Mouse (Mus musculus) left cerebral cortex, adult 18-20 months (tissue): ENCODE measurements around the gene Cyp4f40. TPM values are rescaled to one million over a fixed set of nuclear protein-coding genes. Genes with fewer than 3 reads are reported as not detected.
"Not testable (repeated sequence)": the region's sequence is repeated elsewhere in the genome, so short reads cannot be mapped to it uniquely, and the experiment has no call there.

Experiments
- DNase-seq, 2 experiments: peaks; one replicate each; pipeline ENCODE4 v3.0.0; 2021 to 2022; ENCODE audit warnings: low spot score in 2 of 2, mixed read lengths in 1 of 2
- long read RNA-seq, 2 experiments: library from polyadenylated mRNA; stranded (forward); transcript quantifications; one replicate each; pipeline ENCODE4 v2.0.0; 2021
- total RNA-seq, 2 experiments: library from RNA; stranded (reverse); gene quantifications; 2 replicates each; pipeline ENCODE4 v1.2.3; 2021

Cyp4f40 gene
- total RNA-seq: not detected
- long read RNA-seq, experiment 1: 0 reads
- long read RNA-seq, experiment 2: 0 reads

DNA sequence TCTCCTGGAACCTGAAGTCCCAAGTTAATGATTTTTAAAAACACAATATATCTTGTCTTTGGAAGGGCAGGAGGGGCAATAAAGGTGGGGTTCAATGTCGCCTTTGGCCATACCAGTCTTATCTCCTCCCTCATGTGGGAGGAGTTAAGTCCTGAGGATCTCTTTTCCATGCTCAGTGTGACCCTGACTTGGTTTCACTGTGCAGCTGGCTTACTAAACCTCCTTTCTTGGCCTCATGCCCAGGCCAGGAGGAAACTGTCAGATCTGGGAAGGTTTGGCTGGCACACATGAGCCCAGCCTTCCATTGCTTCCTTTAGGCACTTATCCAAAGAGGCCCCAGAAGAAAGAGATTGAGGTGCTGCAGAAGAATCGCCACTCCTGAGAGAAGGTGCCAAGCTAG lies at the start of gene Cyp4f40:
Gene Cyp4f40 (plus strand): TSS at position 189 of the 400 bp plus-strand sequence.
- DNase-seq: peak in 1 of 2 experiments; percentile 3

DNA sequence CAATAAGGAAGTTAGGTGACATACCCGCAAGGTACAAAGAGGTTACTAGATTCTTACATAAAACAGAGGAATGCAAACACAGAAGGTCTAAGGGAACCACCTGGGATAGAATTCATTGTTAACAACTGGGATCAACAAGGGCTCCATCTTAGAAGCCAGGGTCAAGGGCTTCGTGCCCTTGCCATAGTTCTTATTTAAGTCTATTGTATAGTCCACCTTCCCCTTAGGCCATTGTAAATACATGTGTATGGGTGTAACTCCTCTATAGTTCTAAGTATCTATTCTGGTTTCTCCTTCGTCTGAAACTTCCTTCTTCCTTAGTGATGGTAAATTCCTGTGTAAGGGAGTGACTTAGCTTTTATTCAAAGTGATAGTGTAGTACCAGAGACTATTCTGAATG lies 48.5 kb upstream of the Cyp4f40 start:
- not testable (repeated sequence) for DNase-seq

DNA sequence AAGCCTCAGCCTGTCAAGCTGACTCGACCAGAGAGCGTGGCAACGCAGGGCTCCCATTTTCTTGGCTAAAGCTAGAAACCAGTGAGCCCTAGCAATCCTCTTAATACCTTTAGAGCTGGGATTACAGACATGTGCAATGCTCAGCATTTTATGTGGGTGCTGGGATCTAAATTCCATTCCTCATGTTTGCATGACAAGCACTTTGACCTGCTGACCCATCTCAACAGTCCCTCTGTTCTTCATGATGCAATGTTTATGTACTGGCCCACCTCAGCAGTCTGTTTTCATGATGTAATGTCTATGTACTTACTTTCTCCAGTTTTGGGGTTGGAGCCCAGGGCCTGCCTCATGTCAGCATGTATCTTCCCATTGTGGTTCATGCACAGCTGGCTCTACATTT lies 47.8 kb upstream of the Cyp4f40 start:
- DNase-seq: no peak

DNA sequence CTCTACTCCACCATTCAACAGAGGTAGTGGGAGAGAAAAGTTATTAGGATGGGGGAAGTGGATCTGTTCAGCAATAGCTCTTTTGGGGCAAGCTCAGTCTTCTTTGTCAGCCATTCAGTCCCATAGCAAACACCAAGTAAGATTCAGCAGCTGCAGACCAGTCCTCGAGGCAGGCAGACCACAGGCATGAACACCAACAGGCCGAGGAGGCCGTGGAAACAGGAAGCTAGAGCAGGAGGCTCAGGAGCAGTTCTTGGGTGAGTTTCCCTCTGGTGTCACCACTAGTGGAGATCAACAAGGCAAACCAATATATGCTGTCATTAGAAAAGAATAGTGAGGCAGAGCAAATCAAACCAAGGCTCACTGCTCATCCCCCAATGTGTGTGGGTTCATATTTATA lies 46.3 kb upstream of the Cyp4f40 start:
- DNase-seq: no peak

DNA sequence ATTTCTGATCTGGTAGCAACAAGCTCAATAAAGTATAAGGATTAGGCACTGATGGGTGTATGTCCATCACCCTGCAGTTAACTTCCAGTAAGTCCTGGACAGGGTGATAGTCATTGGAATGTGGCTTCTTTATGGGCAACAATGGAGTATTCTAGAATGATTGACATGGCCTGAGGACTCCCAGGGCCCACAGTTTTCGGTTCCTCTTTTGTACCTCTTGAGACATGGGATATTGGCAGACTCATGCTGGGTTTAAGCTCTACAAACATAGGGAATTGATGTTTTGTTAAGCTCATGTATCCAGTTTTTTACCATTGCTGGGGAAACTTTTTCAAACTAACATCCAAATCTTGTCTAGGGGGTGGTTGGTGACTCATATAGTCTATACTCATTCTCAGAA lies 41.4 kb upstream of the Cyp4f40 start:
- DNase-seq: no peak

DNA sequence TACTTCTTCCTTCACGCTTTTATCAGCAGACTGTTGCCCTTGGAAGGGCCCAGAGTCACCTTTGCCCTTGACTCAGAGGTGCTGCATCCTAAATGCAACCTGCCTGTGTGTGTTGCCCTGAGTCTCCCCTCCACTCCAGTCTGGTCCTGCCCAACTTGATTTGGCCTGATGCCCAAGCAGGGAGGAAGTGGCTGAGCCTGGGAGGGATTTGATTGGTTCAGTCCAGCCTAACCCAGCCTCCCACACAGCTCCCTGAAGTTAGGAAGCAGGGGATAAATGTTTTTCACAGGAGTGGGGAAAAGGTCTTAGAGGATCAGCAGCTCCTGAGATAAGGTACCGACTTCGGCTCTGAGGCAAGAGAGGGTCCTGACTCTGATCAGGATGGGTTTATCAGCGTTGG lies 37.7 kb upstream of the Cyp4f40 start, which contains the start of gene Cyp4f37:
Gene Cyp4f37 (plus strand): TSS at position 292 of the 400 bp plus-strand sequence.
- not testable (repeated sequence) for DNase-seq

DNA sequence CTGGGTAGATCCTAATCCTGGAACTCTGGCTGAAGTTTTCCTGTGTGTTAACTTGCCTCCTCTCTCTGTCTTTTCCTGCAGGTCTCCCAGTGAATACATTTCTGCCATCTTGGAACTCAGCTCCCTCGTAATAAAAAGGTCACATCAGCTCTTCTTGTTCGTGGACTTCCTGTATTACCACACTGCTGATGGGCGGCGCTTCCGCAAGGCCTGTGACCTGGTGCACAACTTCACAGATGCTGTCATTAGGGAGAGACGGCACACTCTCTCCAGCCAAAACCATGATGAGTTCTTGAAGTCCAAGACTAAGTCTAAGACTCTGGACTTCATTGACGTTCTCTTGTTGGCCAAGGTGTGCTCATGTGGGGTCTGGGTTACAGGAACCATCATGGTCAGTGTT lies 29.0 kb upstream of the Cyp4f40 start:
- DNase-seq: not testable (repeated sequence)

DNA sequence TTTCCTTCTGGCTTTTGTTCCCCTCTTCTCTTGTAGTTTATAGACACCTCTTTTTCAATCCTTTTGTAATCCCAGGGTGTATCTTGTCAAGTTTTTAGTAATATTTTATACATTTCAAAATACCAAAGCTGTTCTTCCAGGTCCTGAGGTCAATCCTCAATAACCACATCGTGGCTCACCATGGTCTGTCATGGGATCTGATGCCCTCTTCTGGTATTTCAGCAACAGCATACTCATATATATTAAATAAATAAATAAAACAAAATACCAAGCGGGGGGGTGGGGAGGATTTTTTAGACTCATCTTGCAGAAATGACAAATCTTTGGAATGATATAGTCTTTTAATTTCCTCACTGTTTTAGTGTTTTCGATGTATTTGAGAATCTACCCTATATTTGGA lies 26.8 kb upstream of the Cyp4f40 start:
- DNase-seq: no peak

DNA sequence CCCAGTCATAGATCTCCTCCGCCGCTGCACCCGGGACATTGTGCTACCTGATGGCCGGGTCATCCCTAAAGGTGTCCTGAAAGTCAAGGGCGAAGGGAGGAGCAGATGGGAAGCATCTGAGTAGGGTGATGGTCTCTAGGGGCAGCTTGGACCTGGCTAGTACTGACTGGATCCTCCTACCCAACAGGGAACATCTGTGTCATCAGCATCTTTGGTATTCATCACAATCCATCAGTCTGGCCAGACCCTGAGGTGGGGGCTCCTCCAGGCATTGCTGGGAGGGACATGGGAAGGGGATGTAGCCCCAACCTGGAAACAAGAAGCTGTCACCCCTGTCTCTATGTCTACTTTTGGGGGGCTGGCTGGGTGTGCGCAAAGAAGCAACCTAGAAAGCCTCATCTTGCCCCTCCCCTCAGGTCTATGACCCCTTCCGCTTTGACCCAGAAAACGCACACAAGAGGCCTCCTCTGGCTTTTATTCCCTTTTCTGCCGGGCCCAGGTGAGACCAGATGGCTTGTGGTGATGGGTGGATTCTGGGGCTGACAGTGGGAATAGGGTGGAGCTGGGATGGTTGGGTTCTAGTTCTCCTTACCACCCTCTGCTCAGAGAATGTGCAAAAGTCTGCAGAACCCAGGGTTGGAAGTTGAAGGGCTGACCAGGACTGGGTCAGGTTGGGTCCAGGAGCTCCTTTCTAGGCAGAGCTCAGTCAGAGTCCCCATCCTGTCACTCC lies 24.3 kb upstream of the Cyp4f40 start:
- not testable (repeated sequence) for DNase-seq

DNA sequence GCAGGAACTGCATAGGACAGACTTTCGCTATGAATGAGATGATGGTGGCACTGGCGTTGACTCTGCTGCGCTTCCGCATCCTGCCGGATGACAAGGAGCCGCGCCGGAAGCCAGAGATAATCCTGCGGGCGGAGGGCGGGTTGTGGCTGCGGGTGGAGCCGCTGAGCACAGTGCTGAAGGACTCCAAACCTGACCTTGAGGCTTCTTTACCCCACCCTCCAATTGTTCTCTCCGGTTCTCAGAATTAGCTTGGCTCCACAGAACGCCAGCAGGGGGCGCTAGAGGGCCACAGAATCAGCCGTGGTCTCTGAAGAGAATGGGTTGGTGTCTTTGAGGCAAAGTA lies 23.8 kb upstream of the Cyp4f40 start:
- DNase-seq: peak; percentile 87 to 89

DNA sequence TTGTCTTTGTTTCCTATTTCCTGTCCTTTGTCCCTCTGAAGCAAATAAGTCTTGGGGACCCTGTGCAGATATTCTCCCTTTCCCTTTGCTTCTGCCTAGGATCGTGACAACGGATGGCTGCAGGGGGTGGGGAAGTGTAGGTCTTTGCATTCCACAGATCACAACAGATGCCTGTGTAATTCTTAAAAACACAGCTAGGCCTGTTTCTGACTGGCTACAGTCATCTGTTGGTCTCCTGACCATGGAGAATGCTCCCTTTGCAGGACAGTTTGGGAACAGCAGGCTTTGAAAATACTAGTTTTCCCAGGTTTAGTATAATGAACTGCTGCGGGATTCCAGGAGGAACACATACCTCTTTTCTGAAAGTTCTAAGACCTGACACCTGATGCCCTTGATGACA lies 22.4 kb upstream of the Cyp4f40 start:
- no peak for DNase-seq

DNA sequence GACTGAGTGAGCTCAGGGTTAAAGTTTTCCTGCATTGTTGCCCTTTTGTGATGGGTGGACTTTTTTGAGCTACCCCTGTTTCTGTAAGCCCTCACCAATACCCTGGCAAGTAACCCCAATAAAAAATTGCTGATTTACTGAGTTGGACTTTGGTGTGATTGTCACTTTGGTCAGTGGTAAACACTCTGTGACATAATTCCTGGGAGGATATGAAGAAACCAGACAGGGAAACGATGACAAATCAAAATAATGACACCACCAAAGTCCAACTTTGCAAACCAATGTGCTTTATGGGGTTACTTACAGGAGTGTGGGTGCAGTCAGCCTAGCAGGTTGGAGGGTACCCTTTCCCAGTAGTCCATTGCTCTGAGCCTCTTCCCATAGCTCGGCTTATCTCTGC lies 21.5 kb upstream of the Cyp4f40 start:
- no peak for DNase-seq

DNA sequence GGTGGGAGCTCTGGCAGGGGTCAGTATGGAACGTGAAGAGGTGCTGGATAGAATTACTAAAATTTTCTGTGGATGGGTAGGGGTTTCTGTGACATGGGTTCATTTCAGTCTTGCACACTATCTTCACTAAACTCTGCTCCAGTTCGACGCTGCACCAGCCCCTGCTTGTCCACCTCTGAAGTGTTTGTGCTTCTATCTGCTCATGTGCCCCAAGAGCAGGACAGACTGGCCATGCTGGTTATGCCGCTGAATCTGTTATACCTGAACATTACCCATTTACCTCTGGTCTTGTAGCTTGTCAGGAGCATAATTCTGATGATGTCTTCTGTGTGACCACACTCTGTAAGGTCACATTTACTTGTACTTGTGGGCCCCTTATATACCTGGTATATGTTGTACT lies 12.1 kb upstream of the Cyp4f40 start:
- no peak for DNase-seq

DNA sequence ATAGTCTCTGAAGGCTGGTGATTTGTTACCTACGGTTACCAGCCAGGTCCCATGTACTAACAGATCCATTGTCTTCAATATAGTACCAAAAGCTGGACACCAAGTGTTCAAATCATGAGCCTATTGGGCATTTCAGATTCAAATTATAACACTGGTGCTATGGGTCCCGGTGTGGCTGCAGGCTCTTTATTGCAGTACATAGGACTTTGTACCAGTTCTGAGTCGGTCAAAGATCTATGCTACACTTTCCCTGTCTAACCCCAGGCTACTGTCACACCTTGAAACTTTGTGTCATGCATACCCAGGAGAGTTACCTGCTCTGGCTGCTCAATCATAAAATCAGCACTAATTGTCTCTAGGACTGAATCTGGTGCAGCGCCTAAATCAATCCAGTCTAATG lies 4.8 kb upstream of the Cyp4f40 start:
- no peak for DNase-seq

DNA sequence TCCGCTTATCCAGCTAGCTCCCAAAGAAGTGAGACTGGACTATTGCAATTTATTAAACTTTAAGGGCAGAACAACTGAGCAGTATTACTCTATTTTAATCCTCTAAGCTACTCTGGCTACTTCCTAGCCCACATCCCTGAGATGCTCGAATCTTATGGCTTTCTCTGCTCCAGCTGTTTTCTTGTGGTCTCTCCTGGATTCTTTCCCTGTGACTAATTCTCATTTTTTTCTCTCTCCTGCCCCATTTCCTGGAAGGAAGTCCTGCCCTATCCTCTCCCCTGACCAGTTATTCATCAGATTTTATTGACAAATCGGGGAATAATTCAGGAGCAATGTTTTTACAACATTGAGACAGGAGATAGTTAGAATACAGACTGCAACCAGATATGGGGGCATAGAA lies 1.7 kb upstream of the Cyp4f40 start:
- no peak for DNase-seq

DNA sequence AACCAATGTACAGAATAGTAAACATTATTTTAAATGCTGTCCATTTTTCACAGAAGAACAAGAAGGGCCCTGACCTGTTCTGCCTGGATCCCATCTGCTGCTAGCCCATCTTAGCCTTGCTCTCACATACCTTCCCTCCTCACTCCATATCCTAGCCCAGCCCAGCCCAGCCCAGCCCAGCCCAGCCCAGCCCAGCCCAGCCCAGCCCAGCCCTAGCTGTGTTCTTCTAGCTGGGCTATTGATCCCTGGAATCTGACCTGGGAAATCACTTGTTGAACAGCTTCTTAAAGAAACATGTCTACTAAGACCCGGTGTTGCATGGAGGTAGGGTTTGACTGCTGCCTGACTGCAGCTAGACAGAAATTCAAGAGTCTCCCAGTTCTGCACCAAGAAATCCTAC lies 454 bp upstream of the Cyp4f40 start:
- DNase-seq: no peak

DNA sequence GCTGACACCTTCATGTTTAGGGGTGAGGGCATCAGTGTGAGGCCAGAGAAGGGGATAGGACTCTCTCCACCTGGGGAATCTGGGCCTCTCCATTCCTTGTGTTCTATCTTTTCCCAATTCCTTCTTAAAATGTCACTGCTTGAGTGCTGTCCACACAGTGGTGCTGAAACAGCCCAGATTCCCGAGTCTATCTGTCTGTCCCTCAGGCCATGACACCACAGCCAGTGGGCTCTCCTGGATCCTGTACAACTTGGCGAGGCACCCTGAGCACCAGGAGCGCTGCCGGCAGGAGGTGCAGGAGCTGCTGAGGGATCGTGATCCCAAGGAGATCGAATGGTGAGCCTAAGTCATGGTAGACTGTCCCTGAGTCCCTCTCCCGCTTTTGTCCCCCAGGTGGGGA lies 15.3 kb downstream of the Cyp4f40 start:
- no peak for DNase-seq

DNA sequence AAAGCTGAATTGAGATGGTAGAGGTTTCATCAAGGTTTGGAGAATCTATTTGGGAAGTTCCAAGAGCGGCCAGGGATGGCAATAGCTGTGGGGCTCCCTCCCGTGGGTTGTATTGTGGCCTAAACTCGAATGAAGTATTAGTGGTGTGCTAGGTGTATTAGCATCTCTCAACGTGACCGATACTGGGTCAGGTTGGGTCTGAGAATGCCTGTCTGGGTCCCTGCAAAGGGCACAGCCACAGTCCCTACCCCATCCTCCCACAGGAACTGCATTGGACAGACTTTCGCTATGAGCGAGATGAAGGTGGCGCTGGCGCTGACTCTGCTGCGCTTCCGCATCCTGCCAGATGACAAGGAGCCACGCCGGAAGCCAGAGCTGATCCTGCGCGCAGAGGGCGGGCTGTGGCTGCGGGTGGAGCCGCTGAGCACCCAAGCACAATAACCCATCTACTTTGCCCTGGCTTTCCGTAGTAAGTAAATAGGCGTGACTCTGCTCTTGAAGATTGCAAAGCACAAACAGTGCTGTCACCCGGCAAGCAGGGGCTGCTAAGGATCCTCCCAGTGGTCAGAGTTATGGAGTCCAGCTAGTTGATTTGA lies 17.4 kb downstream of the Cyp4f40 start:
- DNase-seq: no peak

DNA sequence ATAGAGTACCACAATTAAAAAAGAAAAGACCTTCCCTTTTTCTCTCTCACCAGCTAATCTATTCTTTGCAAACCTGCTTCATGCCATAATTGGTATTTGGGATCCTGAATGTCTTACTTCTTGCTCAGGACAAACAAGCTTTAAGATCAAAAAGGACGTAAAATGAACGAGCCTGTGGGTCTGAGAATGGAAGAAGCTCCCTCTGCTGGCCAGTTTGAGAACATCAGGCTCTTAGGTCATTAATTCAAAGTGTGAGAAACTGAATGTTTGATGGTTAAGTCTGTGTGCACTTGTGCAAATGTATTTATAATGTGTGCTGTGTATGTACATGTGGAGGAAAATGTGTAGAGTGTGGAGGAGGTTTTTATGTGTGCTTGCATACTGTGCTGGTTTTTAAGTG lies 21.7 kb downstream of the Cyp4f40 start:
- DNase-seq: peak; percentile 8 to 40

DNA sequence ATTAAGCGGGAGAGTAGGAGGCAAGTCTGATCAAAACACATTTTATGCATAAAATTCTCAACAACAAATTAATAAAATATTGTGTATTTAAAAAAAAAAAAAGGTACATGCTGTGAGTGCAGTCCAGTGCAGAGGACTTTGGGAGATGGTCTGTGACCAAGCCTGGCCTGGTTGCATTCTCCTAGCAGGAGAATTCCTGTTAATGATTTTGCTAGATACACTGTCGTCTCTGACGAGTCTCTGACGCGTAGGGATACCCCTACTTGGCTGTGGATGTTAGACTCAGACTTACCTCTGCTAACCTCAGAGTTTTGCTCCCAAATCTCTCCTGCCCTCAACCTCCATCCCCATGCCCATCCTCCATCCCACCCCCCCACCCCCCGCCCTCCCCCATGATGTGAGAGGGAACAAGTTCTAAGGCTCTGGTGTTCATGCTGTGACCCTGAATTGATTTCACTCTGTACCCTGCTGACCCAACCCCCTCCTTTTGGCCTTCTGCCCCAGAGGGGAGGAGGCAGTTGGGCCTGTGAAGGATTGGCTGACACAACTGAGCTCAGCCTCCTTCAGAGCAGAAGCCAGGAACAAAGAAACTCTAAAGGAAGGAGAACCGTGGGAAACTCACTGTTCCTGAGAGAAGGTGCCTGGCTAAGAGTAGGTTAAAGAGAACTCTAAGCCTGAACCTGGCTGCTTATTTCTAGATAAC lies 26.5 kb downstream of the Cyp4f40 start, which contains the start of gene Cyp4f15:
Gene Cyp4f15 (plus strand): TSS at position 580 of the 703 bp plus-strand sequence.
- DNase-seq: peak; percentile 22 to 40

DNA sequence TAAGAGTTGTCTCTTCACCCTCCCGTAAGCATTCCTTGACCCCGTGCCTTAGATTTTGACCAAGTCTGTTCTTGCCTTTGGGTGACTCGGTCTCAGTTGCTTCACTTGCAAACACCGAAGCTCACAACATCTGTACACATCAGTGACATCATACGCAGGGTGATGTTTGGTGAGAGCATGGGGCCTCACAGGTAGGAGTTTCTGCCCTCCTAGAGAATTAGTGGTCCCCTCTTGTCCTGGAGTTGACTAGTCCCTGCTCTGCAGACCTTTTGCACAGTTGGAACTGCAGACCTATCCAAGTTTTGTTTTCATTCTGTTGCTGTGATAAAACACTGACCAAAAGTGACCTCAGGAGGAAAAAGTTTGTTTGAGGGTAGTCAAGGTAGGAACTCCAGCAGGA lies 28.0 kb downstream of the Cyp4f40 start:
- no peak for DNase-seq

DNA sequence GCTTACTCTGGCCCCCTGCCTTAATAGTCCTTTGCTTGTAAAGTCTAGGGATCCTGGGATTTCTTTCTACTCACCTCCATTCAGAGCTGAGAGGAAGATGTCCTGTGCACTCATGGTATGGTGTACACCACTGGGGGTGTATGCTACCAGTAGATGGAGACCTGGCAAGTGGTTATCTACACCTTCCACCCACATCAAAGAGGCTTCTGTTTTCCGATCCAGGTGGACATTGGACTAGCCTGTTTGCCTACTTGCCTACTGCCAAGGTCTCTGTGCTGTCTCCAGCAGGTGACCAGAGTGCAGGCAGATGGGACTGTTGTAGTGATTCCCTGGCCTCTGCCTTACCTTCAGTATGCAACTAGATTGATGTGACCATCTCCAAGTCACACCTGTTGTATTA lies 32.3 kb downstream of the Cyp4f40 start:
- no peak for DNase-seq
